Mouse (Mus musculus): ENCODE measurements around the gene Thbs4. TPM values are rescaled to one million over a fixed set of nuclear protein-coding genes. Genes with fewer than 3 reads are reported as not detected.
"Not testable (repeated sequence)": the region's sequence is repeated elsewhere in the genome, so short reads cannot be mapped to it uniquely, and the experiment has no call there.

Thbs4 gene
- total RNA-seq (2021): 1.7 and 3.0 TPM in 2 replicates
- long read RNA-seq, experiment 1, partial matches to known transcripts: 5 of 6 reads
- long read RNA-seq, experiment 1, other reads (novel, unspliced or antisense): 1 of 6 reads
- long read RNA-seq, experiment 2, partial matches to known transcripts: 1 of 1 reads
- long read RNA-seq, experiment 2, other reads (novel, unspliced or antisense): 0 of 1 reads

DNA sequence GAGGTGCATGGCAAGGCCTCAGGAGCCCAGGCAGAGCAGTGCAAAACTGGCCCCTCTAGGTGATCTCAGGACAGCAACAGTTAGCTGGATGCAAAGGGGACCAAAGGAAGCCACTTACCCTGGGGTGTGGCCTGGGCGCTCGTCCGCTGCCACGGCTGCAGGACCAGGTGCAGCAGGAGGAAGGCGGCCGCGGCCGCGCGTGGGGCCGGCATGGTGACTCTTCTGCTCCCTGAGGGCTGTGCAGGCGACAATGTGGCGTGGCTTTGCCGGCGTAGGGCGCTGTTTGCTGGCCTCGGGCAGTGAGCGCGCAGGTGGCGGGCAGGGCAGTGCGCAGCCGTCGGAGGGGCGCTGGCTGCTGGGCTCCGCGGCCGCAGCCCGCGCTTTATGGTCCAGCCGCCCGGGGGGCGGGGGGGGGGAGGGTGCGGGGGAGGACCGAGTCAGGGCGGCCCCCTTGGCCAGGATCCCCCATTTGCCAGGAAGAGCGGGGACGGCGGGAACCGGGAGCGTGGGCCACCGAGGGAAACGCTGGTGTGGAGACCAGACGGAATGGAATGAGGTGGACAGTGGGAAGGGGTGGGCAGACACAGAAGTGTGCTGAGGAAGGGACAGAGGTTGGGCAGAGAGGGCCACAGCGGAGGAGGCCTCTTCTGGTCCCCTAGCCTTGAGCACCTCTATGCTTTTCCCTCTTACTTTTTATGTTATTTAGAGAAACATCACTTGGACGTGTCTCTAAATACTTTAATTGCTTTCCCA, at the start of gene Thbs4:
Gene Thbs4 (minus strand): TSS at position 357 of the 753 bp plus-strand sequence.
- DNase-seq: peak; percentile 38

- no peak for DNase-seq
Observed at GRCm38 (mm10) chr13:92833162-92833561, 38.5 kb upstream of the Thbs4 start.

DNA sequence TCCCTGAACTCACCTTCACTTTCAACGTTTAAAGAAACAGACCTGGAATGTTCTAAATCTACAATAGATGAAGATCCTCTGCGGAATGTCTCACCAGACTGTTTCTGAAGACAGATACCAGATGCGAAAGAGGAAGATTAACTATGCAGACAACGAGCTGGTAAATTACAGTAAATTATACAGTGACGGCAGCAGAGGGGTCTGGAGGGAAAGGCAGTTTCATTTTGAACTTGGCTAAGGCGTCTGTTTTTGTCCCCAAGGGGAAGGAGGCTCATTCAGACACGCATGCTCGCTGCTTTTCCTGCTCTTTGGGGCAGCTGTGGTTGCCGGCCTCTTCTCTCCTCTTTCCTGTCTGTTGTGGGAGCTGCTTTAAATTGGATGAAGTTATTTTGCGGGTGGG, 34.2 kb upstream of the Thbs4 start:
- DNase-seq: no peak

GRCm38 (mm10) chr13:92817357-92817756, 22.7 kb upstream of the Thbs4 start:
- DNase-seq: no peak

GRCm38 (mm10) chr13:92816329-92816728, 21.7 kb upstream of the Thbs4 start:
- DNase-seq: no peak

- DNase-seq: not testable (repeated sequence)
Observed at GRCm38 (mm10) chr13:92810592-92810991, 16.0 kb upstream of the Thbs4 start.

GRCm38 (mm10) chr13:92807849-92808248, 13.2 kb upstream of the Thbs4 start:
- no peak for DNase-seq

- DNase-seq: no peak
Observed at GRCm38 (mm10) chr13:92806785-92807184, 12.2 kb upstream of the Thbs4 start.

DNA sequence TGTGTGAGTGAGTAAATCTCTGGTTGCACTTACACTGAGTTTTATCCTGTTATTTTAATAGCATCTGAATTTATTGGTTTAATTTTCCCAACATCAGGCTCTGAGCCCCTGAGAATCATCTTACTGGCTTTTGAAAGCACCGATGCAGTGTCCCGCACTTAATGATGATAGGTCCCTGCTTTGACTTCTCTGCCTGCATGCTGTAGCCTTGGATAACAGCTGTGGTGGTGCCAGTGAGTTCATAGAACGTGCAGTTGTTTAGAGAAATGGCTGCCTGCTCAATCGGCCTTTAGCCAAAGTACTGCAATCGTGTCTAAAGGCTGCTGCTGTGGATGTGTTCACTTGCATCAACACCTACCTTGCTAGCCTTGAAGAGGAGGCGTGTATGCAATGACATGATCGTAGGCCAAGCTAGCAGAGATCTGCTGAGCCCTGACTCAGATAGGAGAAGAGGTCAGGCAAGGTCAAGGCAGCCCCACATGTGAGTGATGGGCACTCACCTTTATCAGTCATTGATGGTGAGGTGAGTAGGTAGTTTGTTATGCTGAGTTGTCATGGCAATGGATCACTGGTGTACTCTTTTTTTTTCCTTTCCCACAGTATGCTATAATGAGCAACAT, 4.8 kb upstream of the Thbs4 start:
- no peak for DNase-seq

DNA sequence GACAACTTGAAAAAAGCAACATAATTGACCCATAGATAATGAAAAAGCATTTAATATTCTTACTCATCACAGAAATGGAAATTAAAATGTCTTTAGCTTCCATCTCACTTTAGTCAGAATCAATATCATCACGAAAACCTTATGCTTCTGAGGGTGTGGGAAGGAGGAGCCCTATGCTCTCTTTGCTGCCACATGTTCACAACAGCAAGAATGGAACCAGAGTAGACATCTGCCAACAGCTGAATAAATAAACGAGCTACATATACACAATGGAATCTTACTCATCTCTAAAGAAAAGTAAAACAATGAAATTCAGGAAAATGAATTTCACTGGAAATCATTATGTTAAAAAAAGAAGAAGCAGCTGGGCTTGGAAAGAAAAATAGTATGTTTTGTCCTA, 4.2 kb upstream of the Thbs4 start:
- no peak for DNase-seq

DNA sequence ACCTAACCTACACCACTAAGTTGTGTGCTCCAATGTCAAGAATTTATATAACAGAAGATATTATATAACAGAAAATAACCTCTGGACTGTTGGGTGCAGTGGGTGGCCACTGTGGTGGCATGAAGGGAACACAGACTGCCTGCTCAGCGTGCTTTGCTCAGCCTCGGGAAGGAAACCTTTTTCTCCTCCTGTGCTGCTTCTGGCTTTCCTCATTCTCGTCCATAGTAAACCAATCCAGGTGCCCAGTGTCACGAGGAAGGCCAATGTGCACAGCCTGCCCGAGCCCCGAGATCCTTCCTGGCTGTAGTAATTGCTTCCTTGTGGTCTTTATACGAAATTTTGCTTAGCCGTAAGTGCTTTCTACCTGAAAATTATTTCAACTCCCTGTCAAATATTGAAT, 982 bp downstream of the Thbs4 start:
- no peak for DNase-seq

DNA sequence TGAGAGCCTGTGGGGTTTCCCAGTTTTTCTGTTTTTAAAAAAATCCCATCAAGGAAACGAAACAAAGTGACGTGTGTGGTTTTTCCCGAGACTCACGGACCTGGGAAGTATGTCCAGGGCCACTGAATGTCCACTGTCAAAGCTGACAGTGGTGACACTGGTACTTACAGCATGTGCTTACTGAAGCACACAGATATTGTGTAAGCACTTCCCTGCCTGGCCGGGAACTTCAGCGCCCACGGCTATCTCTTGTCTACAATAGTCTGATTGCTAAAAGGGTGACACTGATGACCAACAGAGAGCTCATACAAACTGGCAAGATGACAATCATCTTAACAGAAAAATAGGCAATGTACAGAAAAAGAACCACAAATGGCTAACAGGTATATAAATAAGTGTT, 3.1 kb downstream of the Thbs4 start:
- no peak for DNase-seq

- DNase-seq: no peak
Observed at GRCm38 (mm10) chr13:92784311-92784710, 10.3 kb downstream of the Thbs4 start.

DNA sequence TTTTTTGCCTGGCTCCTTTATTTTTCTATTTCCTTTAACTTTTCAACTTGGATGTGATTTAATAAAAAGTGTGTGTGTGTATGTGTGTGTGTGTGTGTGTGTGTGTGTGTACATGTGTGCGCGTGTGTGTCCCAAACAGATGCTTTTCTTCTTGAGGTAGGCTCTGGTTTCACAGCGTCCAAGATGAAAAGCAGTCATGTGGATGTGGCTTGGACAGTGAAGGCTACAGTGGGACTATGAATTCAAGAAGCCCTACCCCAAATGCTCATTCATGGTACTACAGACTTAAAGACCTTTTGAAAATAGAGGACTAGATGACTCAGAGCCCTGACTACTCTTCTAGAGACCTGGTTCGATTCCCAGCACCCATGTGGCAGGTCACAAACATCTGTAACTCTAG, 11.1 kb downstream of the Thbs4 start:
- no peak for DNase-seq

GRCm38 (mm10) chr13:92780927-92781326, 13.7 kb downstream of the Thbs4 start:
- DNase-seq: no peak

DNA sequence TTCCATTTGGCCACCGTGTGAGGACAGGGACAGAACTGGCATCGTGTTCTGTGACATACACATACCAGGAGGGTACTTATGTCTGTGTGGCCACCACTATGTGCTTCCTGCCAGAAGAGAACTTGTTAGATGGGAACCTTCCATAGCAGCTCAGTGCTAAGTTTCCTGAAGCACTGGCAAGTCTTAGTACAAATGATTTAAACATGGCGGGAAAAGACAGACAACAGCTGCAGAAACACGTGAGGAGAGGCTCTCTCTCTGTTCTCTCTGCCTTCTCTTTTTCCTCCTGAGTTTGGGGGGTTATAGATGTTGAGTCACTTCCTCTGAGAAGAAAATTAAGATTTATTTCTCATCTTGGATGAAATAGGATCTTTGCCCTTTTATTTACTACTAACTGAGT, 14.5 kb downstream of the Thbs4 start:
- DNase-seq: no peak

- DNase-seq: no peak
Observed at GRCm38 (mm10) chr13:92778642-92779041, 16.0 kb downstream of the Thbs4 start.

DNA sequence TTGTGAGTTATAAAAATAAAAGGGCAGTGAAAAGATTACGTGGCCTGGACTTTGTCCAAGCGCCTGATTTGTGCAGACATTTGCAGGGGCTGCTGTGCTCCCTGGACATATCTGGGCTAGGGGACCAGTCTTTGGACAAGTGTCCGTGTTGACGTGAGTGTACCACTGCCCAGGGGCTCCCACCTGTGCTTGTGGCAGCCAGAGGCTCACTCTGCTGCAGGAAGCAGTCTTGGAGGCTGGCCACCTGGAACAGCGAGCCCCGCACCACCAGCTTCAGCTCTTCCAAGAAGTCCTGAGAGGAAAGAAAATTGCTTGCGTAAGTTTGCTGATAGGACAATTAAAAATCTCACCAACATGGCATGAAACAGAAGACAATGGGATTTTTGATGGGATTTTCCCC, 18.7 kb downstream of the Thbs4 start:
- DNase-seq: no peak

- peak; percentile 14 for DNase-seq
Observed at GRCm38 (mm10) chr13:92774887-92775286, 19.7 kb downstream of the Thbs4 start.

GRCm38 (mm10) chr13:92772500-92772899, 22.1 kb downstream of the Thbs4 start:
- DNase-seq: no peak

DNA sequence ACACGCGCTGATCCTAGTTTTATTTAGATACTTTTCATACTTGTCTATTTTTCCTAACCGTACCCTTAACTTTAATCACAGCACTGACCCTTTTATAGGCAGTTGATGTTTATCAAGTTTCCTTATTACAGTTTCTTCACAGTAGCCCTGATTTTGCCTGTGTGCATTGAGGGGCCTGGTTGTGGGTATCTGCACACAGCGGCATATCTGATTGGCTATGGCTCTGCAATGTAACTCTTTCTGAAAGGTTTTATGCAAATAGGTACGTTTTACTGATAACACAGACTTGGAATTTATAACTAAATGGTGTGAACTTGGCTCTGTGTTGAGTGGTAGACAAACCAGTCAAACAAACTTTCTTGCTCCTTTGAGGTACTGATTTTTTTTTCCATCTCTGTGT, 23.1 kb downstream of the Thbs4 start:
- no peak for DNase-seq

- no peak for DNase-seq
Observed at GRCm38 (mm10) chr13:92765454-92766242, 29.0 kb downstream of the Thbs4 start.

GRCm38 (mm10) chr13:92762322-92762721, 32.3 kb downstream of the Thbs4 start:
- no peak for DNase-seq
